Mouse (Mus musculus) testis, postnatal 10 days (tissue): ENCODE measurements around the gene Slc7a7.

Source experiments
- DNase-seq: peaks from one replicate; pipeline ENCODE4 v3.0.0; 2021; ENCODE audit warnings: low spot score

The Slc7a7 gene

DNA sequence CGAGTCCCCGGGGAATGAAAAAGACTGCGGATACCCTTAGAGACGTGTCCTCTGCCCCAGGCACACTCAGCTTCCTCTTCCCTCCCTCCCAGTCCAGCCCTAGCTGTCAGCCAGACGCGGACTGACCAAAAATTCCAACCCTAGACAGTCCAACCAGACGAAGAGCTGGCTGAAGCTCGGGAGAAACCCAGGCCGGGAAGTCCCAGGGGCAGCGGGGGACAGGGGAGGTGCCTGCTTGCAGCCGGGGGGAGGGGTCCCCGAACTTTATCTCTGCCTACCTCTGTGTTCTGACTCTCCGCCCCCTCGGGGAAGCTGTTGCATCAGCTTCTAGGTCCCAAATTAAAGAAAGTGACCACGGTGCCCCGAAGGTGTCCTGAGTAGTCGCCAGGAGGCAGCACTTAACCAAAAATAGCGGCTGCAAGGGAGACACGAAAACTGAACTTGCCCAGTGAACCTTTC is at the start of gene Slc7a7:
Gene Slc7a7 (minus strand): TSS at position 158 of the 459 bp plus-strand sequence.
- peak; percentile 59 for DNase-seq

DNA sequence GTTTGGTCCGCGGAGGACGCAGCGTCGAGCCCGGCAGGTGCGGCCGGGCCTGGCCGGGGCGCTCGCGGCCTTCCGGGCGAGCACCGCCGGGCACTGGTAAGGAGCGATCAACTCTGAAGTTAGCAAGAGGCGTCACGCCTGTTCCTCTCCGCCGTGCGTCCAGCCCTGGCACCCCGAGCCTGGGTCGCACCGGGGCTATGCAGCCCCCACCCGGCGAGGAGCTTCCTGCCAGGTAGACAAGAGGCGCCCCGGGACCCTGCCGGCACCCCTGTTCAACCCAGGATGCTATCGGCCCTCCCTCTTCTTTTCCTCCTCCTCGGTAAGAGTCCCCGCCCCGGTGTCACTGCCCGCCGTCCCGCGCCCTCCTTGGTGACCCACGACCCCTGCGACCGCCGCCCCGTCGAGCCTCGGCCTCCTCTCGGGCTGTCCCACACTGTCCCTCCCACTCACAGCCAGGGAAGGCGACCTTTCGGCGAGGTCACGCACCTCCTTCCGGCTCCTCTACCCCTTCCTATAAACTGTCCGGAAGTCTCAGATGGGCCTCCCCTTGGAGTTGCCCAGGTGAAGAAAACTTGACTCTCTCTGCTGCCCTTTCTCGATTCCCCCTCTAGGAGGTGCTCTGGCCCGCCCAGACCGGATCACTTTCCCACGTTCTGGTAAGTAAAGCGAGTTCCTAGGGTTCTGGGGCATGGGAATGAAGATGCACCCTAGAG is 46.9 kb upstream of the Slc7a7 start:
- peak; percentile 71 for DNase-seq

DNA sequence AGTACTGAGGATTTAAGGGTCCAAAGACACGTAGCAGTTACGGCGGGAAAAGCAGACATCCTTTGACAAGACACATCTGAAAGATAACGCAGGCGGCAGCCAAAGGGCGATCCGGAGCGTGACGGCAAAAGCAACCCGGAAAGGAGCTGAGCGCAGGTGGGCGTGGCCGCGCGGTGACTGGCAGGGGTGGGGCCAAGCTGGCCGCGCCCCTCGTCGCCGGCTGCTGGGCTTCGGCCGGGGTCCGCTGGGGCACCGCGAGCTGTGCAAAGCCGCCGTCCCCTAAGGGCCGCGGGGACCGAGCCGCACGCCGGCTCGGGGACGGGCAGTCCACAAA is 46.3 kb upstream of the Slc7a7 start, which contains the start of gene Lrp10:
Gene Lrp10 (plus strand): TSS at position 179 of the 334 bp plus-strand sequence.
- peak; percentile 94 for DNase-seq

DNA sequence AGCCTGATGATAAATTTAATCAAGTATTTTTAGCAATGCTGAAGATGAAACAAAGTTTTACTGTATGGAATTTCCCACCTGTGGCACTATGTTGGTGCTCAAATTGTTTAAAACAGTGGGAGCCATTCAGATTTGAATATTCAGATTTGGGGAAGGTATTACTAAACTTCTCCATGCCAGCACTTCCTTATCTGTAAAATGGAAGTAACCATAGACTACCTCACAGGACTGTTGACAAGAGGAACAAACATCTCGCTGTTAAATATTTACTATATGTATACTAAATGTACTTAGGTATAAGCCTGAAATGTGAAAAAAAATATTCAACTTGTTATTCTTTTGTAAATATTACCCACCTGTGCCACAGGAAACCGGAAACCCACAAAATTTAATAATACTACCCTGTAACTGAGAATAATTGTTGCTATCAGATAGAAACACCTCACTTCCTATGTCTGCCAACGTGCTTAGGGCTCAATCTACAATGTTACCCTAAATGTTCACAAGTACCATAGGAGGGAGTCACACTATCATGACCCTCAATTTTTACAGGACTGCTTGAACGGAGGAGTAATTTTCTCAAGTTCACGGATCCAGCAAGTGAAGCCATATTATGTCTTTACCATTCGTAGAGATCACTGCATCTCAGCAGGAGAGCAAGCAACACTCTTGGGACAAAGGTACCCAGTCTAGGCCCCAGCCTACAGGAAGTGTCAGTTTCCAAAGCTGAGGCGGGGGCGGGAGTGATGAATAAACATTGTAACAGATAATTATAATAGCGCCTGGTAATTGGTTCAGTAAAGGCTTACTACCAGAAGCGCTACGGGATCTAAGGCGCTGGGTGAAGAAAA is 45.8 kb upstream of the Slc7a7 start:
- DNase-seq: no peak

DNA sequence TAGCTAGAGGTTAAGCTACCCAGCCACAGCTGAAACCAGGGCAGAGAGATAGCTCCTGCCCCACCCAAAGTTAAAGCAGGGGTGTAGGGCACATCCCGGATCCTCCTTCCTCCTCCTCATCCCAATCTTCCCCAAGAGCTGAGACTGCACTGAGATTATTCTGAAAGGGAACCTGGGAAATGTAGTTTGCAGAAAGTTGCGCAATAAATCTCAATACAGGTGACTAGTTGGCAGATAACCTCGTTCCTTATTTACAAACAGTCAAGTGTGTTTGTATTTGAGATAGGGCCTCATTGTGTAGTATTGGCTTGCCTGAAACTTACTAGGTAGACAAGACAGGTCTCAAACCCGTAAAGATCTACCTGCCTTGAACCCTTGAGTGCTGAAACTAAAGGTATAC is 44.6 kb upstream of the Slc7a7 start:
- DNase-seq: no peak

DNA sequence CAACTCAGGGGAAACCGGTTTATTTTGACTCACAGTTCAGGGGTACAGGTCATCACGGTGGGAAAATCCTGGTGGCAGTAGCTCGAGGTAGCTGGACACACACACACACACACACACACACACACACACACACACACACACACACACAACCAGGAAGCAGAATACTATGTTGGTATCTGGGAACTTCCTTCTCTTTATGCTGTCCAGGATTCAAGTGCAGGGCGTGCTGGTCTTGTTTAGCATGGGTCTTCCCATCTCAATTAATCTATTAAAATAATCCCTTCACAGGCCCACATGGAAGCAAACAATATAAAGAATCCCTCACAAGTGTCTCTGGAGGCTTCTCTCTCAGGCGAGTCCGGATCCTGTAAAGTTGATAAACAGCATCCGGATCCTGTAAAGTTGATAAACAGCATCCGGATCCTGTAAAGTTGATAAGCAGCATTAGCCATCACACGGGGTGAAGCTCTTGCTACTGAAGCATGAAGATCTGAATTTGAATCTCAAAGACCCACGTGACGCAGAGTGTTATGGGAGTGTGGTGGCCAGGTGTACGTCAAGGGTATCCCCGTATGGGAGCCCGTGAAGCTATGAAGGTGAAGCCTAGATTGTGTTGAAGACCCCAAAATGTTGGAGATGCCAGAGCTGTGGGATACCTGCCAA is 40.5 kb upstream of the Slc7a7 start:
- no peak for DNase-seq

DNA sequence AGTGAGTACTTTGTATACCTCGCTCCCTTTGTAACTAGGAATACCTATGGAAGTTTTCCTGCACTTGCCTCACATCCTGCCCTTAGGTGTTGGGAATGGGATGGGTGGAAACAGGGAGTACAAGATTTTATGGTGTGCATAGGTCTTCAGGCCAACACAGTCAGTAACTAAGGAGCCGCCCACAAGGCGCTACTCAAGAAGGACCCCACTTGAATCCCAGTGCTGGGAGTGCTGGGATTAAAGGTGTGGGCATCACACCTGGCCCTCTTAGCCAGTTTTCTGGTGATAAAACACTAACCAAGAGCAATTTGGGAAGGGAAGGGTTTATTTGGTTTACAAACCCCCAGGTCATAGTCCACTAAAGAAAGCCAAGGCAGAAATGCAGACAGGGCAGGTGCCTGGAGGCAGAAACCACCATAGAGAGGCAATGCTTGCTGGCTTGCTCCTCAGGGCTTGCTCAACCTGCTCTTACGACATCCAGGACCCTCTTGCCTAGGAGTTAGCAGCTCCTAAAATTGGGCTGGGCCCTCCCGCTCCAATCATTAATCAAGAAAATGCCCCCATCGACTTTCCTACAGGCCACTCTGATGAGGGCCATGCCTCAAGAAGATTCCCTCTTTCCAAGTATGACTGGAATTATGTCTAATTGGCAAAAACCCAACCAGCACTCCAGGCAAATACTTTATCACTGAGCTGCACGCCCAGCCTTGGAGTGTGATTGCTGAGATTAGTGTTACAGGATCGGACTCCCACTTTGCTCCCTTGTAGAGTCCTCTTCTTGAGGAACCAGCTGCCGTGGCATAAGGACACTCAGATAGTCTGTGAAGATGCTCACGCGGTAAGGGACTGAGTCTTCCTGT is 37.3 kb upstream of the Slc7a7 start:
- no peak for DNase-seq

DNA sequence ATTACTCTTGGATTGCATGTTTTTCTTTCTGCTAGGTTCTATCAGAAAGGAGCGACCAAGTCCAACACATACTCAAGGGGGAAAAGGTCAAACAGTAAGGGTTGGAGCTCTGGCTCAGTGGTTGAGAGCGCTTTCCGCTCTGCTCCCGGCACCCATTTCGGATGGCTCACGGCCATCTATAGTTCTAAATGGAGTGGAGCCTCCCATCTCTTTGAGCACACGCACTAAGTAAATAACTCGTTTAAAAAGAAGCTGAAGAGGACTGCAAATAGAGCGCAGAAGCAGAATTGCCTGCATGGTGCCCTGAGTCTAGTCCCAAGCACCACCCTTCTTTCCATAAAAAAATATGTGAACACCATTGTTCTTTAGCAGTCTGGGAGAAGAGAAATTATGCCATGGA is 36.0 kb upstream of the Slc7a7 start:
- DNase-seq: no peak

DNA sequence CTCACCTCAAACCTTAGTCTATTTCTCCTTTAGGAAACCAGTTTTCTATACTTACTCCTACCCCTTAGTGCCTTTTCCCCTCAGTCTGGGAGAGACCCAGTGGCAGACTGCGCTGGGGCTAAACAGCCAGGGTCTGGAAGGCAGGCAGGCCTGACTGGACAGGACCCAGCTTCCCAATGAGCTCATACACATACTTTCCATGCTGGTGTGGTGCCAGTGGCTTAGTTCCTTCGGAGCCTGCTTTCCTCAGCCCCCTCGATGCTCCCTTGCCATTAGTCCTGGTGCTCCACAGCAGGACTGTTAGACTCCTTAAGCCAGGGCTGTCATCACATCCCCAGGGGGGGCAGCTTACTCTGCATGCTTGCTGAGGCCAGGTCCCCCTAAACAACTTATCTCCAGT is 27.9 kb upstream of the Slc7a7 start:
- DNase-seq: no peak

DNA sequence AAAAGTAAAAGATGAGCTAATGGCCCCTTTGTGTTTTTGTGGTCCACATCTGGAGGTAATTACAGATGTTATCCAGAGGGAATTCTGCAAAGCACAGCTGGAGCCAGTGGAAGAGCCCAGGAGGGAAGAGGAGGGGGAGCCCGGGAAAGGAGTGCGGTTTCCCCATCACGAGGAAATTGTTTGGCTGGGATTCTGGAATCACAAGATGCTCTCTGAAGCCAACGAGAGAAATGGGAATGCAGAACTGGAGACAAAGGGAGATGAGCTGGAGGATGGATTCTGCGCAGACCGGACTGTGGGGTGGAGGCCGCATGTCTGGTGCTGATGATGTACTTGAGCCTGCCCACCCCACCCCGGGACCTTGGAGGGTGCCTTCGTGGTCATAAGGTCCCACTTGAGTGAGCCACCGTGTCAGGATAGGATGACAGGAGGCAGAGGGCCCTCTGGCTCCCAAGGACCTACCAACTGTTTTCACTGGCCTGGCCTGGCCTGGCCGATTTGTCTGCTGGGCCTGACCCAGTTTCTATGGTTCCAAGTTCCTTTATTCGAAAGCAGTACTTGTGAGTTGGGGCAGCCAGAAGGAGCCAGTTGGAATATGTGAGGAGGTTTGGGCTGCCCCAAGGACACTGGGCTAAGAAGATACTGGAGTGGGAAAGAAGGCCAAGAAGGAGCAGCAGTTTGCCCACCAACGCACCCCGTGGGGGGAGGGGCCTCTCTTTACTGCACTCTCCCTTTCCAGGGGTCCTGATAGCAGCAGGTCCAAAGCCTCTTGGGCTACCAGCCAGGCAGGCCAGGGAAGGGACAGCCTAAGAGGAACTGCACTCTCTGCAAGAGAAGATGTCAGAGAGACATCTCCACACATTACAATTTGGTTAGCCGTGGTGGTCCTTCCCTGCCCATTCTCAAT is 26.4 kb upstream of the Slc7a7 start:
- peak; percentile 77 for DNase-seq

DNA sequence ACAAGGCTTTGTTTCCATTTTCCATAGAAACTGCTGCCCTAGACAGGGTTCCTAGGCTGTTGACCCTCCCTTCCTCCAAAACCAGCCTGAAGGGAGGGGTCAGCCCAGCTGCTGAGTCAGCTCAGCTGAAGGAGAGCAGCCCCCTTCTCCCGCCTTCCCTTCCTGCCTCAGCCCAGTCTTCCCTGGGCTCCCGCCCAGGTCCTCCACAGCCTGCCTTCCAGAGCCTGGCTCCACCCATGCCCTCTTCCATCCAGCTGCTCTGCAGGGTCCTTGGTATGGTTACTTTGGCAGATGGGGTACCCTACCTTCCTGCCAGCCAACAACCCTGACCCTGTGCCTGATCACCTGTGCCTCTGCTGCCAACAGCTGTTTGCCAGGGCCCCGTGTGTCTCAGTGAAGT is 25.6 kb upstream of the Slc7a7 start:
- peak; percentile 74 for DNase-seq

DNA sequence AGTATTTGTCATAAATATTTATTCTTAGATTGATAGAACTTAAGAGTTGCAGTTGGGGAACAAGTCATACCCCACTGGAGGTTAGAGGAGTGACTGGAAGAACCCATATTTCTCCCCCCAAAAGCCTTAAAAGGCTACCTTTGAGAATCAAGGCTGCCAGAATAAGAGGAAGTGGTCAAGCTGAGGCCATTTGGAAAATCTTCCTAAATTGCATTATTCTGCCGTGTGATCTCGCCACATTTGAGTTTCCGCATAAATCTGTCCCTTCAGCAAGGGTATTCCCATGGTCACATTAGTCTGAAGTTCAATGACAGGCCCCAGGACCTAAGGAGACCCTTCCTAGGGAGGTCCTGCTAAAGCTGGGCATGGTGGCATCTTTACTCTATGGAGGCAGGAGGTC is 25.0 kb upstream of the Slc7a7 start:
- DNase-seq: no peak

DNA sequence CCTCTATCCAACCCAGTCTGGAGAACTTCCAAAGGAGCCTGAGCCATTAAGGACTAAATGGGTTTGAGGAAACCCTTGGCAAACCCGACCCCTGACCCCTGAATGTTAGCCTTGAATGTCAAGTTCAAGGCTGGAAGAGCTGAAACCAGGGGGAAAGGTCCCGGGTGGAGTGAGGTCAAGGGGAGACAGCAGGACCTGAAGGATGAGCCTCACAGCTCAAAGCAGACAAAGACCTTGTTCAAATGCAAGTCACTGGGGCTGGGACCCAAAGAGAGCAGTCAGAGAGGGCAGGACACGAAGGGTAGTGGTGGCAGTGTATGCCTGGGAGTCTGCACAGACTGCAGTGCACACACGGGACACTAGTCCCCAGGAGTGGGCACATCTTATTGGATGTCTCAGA is 23.8 kb upstream of the Slc7a7 start:
- DNase-seq: no peak

DNA sequence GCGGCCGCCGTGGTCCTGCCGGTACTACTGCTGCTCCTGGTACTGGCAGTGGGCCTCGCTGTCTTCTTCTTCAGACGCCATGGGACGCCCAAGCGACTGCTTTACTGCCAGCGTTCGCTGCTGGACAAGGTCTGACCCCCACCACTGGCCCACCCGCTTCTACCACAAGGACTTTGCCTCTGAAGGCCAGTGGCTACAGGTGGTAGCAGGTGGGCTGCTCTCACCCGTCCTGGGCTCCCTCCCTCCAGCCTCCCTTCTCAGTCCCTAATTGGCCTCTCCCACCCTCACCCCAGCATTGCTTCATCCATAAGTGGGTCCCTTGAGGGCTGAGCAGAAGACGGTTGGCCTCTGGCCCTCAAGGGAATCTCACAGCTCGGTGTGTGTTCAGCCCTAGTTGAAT is 23.0 kb upstream of the Slc7a7 start:
- DNase-seq: no peak

DNA sequence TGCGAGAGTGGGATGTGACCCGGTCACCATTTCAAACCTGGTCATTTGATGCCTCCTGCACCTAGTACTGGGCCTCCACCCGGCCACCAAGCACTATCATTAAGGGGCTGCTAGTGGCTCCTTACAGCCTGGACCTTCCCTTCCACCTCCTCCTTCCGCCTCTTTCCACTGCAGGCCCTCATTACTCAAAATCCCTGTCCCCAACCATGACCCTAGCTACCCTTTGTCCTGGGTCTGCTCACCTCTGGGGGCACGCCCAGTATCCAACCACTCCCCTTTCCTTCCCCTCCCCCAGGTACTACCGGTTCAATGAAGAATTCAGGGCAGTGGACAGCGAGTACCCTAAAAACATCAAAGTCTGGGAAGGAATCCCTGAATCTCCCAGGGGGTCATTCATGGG is 22.0 kb upstream of the Slc7a7 start:
- no peak for DNase-seq

DNA sequence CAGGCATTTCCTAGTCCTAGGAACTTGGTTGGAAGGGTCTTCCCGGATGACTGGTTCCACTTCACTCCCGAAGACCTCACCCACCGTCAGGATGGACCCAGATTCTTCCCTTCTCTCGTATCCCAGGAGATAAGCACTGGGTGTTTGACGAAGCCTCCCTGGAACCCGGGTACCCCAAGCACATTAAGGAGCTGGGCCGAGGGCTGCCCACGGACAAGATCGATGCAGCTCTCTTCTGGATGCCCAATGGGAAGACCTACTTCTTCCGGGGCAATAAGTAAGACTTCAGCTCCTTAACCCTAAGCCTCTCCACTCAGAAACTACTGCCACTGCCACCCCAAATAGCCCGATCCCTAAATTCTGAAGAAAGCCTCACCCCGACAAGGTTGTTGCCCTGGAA is 21.6 kb upstream of the Slc7a7 start:
- no peak for DNase-seq

DNA sequence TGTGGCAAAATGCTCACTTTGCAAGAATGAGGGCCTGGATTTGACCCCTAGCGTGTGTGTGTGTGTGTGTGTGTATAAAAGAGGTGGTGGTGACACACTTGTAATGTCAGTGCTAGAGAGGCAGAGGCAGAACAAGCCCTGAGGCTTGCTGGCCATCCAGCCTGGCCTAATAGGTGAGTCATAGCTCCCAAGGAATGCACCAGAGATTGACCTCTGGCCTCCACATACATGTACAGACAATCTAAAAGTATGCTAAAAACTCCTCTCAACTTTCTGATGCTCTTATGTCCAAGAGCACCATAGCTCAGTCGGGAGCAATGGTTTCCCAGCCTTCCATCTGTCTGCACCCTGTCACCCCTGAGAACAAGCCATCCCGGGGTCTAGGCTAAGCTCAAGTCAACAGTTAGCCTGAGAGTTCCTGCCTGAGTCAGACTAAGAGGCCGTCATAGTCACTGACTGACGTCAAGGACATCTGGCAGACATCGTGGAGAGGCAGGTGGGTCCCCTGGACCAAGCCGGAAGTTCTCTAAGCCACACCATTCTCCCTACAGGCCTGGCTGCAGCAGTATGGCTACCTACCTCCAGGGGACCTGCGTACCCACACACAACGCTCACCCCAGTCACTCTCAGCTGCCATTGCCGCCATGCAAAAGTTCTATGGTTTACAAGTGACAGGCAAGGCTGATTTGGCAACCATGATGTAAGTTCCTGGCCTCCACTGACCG is 17.8 kb upstream of the Slc7a7 start:
- no peak for DNase-seq

DNA sequence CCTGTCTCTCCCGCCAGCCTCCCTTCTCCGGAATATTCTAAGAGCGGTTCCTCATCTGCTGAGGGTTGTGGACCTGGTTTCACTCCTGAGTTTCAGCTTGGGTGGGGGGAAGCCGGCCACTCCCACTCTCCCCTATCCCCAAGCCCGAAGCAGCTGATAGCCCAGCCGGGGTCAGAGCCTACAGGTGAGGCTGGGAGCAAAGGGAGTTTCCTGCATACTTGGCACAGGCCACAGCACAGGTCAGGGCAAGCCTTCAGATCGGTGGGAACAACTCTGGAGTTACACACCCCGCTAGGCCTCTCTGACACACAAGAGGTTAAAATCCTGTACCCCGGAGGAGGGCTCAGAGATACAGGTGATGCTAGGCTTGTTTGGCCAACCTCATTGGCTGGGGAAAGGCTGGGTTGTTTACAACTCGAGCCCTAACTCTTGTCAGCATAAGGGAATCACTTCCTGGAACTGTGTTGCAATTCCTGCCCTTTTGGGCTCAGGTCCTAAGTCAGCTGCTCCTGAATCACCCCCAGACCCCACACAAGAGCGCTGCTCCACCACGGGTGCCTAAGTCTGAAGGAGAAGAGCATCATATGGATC is 16.5 kb upstream of the Slc7a7 start:
- DNase-seq: no peak
